Mouse (Mus musculus) heart, postnatal 0 days (tissue): ENCODE measurements around the gene Slc16a9. TPM values are rescaled to one million over a fixed set of nuclear protein-coding genes. Genes with fewer than 3 reads are reported as not detected.

Experiments used
- ATAC-seq: fragments of 200-750 bp; cut with Nextera tagmentation; 2 replicates; pipeline ENCODE4 v1.8.0; 2017; ENCODE audit warnings: low read depth, moderate number of reproducible peaks, moderate library complexity; ENCODE audit not compliant: insufficient read depth
- DNase-seq: peaks from one replicate; pipeline ENCODE4 v3.0.0-alpha.2; 2016; ENCODE audit warnings: low spot score
- H3K27ac ChIP-seq: fragments of 300-500 bp; sonication (generic); 2 replicates; pipeline ENCODE4 v1.5.1; 2014; ENCODE audit warnings: low read depth, mild to moderate bottlenecking
- H3K27me3 ChIP-seq: fragments of 300-500 bp; sonication (generic); 2 replicates; pipeline ENCODE4 v1.6.1; 2014; ENCODE audit warnings: low read length, mixed read lengths; ENCODE audit not compliant: control insufficient read depth, insufficient read depth
- H3K36me3 ChIP-seq: fragments of 300-500 bp; sonication (generic); replicated peaks from 2 replicates; pipeline ENCODE4 v1.6.1; 2014; ENCODE audit warnings: low read length, mixed read lengths; ENCODE audit not compliant: control insufficient read depth, insufficient read depth
- H3K4me1 ChIP-seq: fragments of 300-500 bp; sonication (generic); 2 replicates; pipeline ENCODE4 v1.6.1; 2014; ENCODE audit warnings: antibody characterized with exemption; ENCODE audit not compliant: control insufficient read depth, insufficient read depth
- H3K4me2 ChIP-seq: fragments of 300-500 bp; sonication (generic); 2 replicates; pipeline ENCODE4 v1.6.1; 2014; ENCODE audit warnings: low read depth, mild to moderate bottlenecking, low read length, moderate library complexity
- H3K4me3 ChIP-seq: fragments of 300-500 bp; sonication (generic); 2 replicates; pipeline ENCODE4 v1.5.1; 2014; ENCODE audit warnings: low read depth, low read length
- H3K9ac ChIP-seq: fragments of 300-500 bp; sonication (generic); replicated peaks from 2 replicates; pipeline ENCODE4 v1.6.1; 2014; ENCODE audit warnings: low read depth, low read length, mixed read lengths
- H3K9me3 ChIP-seq: fragments of 300-500 bp; sonication (generic); replicated peaks from 2 replicates; pipeline ENCODE4 v1.6.1; 2016; ENCODE audit warnings: low read length; ENCODE audit not compliant: control insufficient read depth
- CTCF ChIP-seq: IDR thresholded peaks from 2 replicates; pipeline ENCODE4 v1.5.1; 2016; ENCODE audit warnings: antibody characterized with exemption, control low read depth, low read depth
- EP300 ChIP-seq: IDR thresholded peaks from 2 replicates; pipeline ENCODE4 v1.6.1; 2016; ENCODE audit warnings: antibody characterized with exemption, low read depth
- WGBS: fragments of 180-500 bp; shearing (Covaris S2); extraction: QIAGEN DNeasy Blood & Tissue Kit; methylation state at CpG from one replicate; pipeline ENCODE4 v1.1.7; 2014; 5-methylcytosine and 5-hydroxymethylcytosine counted together
- polyA plus RNA-seq: library from polyadenylated mRNA; unstranded; fragments of >200 nt; fragmentation: Nextera tagmentation; extraction: Ambion mirVana; gene quantifications from 2 replicates; pipeline ENCODE4 v1.2.1, GENCODE M21; 2015
- total RNA-seq: library from RNA; depleted of rRNA; stranded (reverse); fragments of >200 nt; gene quantifications from 2 replicates; pipeline ENCODE4 v1.2.3, GENCODE M21; 2014; ENCODE audit warnings: low replicate concordance

Gene Slc16a9
- total and polyA plus RNA-seq, 2 experiments from 2014 or later: 0.86 to 1.6 TPM

DNA sequence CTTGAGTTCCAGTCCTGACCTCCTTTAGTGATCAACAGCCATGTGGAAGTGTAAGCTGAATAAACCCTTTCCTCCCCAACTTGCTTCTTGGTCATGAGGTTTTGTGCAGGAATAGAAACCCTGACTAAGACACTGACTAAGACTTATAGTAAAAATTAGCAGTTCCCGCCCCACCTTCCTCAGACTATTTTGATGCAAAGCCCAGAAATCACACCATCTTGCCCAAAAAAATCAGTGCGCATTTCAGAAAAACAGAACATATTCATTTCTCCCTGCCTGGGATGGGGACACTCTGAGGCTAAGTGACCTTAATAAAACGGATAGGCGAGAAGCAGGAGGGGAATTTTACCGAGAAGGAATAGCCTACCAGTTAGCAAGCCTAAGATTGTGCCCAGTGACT lies 60.8 kb downstream of the Slc16a9 start:
- H3K4me1 ChIP-seq: no peaks in the 10 kb centered on the region
- H3K4me3 ChIP-seq: no peak overlapping the region
- WGBS: 73% methylated on average over 5 of the region's 5 CpGs
- H3K36me3 ChIP-seq: no peaks in the 10 kb centered on the region
- ATAC-seq (no peak), DNase-seq (no peak)
- TF ChIP-seq EP300 (no peak), CTCF (no peak)
- no peak overlapping the region for H3K9ac ChIP-seq
- H3K4me2 ChIP-seq: no peak overlapping the region
- H3K9me3 ChIP-seq: no peaks in the 10 kb centered on the region
- no peaks in the 10 kb centered on the region for H3K27me3 ChIP-seq
- no peak overlapping the region for H3K27ac ChIP-seq

DNA sequence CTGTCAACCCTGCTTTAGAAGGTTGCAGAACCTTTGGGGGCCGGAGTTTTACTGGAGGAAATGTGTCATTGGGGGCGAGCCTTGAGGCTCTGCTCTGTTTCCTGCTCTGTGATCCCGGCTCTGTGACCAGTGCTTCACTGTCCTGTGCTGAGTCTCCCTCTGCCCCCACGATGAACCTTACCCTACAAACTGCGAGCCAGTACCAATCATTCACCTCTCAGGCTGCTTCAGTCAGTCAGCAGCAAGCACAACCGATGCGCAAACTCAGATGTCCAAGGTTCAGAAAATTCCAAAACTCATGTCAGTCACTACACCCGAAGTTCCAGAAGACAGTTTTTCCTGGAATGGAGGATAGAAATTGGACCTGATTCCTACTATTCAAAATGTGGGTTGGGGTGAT lies 64.5 kb downstream of the Slc16a9 start:
- TF ChIP-seq CTCF: no peak
- TF ChIP-seq EP300: no peak
- H3K9me3 ChIP-seq: no peaks in the 10 kb centered on the region
- WGBS: 78% methylated on average over 8 of the region's 8 CpGs
- no peaks in the 10 kb centered on the region for H3K4me1 ChIP-seq
- no peak overlapping the region for H3K27ac ChIP-seq
- no peak for ATAC-seq
- no peaks in the 10 kb centered on the region for H3K36me3 ChIP-seq
- H3K27me3 ChIP-seq: no peaks in the 10 kb centered on the region
- no peak overlapping the region for H3K4me3 ChIP-seq
- H3K9ac ChIP-seq: no peak overlapping the region
- H3K4me2 ChIP-seq: no peak overlapping the region
- DNase-seq: no peak

DNA sequence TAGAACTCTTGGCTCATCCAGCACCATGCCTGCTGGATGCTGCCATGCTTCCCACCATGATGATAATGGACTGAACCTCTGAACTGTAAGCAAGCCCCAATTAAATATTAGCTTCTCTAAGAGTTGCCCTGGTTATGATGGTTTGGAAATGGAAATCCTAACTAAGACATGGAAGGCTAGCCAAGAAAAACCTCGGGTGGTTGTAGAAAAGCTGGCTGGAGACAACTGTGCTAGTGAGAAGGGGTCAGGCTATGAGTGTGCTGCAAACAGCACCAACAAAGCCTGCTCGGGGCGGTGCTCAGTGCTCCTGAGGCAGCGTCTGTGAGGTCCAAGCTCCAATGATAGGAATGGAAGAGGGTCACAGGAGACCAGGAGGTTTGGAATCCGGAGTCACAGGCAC lies 65.7 kb downstream of the Slc16a9 start:
- ATAC-seq: no peak
- whole genome bisulfite sequencing: 69% methylated on average over 5 of the region's 5 CpGs

DNA sequence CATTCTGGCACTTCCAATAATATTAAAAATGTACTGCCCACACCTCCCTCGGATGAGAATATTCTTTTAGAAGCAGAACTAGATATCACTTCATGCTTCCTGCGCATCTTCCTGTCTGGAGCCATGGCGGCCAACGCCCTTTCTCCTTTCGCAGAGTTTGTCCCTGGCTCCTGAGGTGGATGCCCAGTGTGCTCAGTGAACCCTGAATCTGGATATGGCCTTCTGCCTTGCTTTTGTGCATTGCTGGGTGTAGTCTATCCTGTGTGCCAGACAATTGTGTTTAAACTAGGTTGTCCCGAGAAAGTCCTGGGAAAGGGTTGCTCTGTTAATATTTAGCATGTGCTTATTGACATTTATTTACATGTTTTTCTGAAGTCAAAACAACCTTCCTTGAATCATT lies 71.0 kb downstream of the Slc16a9 start:
- DNase-seq: no peak

More for the DNA sequence above, 65.7 kb downstream of the Slc16a9 start:
- no peaks in the 10 kb centered on the region for H3K36me3 ChIP-seq
- H3K27me3 ChIP-seq: no peaks in the 10 kb centered on the region
- TF ChIP-seq EP300 (no peak), CTCF (no peak)
- H3K4me3 ChIP-seq: no peak overlapping the region
- no peaks in the 10 kb centered on the region for H3K9me3 ChIP-seq
- no peaks in the 10 kb centered on the region for H3K4me1 ChIP-seq
- H3K27ac ChIP-seq: no peak overlapping the region
- no peak overlapping the region for H3K9ac ChIP-seq
- H3K4me2 ChIP-seq: no peak overlapping the region
- no peak for DNase-seq

DNA sequence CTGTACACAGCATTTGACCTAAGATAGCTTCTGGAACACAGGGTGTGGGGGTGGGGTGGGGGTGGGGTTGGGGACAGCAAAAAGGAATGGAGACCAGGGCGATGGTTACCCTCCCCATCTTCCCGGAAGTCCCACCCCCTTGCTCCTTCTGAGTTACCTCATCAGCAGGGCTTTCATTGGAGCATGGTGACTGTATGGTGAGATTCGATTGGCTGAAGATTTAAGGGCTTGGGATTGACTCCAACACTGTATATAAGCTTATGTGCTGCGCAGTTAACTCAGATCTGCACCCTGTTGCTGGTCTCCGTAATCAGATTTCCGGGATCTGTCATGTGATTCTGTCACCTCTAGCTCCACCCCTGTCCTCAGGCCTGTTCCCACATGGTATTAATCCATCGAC lies 72.0 kb downstream of the Slc16a9 start:
- no peak for ATAC-seq
- Histone ChIP-seq H3K27me3 (no peaks in the 10 kb centered on the region), H3K4me3 (no peak overlapping the region), H3K4me2 (no peak overlapping the region), H3K27ac (no peak overlapping the region), H3K9me3 (no peaks in the 10 kb centered on the region), H3K36me3 (no peaks in the 10 kb centered on the region), H3K9ac (no peak overlapping the region), H3K4me1 (no peaks in the 10 kb centered on the region)
- TF ChIP-seq CTCF: no peak
- no peak for TF ChIP-seq EP300
- no peak for DNase-seq
- 78% methylated on average over 7 of the region's 7 CpGs for WGBS

More for the DNA sequence above, 71.0 kb downstream of the Slc16a9 start:
- Histone ChIP-seq H3K9me3 (no peaks in the 10 kb centered on the region), H3K4me2 (no peak overlapping the region), H3K27ac (no peak overlapping the region), H3K9ac (no peak overlapping the region), H3K27me3 (no peaks in the 10 kb centered on the region), H3K36me3 (no peaks in the 10 kb centered on the region), H3K4me3 (no peak overlapping the region), H3K4me1 (no peaks in the 10 kb centered on the region)
- WGBS: 78% methylated on average over 6 of the region's 6 CpGs
- TF ChIP-seq CTCF (no peak), EP300 (no peak)
- ATAC-seq: no peak

DNA sequence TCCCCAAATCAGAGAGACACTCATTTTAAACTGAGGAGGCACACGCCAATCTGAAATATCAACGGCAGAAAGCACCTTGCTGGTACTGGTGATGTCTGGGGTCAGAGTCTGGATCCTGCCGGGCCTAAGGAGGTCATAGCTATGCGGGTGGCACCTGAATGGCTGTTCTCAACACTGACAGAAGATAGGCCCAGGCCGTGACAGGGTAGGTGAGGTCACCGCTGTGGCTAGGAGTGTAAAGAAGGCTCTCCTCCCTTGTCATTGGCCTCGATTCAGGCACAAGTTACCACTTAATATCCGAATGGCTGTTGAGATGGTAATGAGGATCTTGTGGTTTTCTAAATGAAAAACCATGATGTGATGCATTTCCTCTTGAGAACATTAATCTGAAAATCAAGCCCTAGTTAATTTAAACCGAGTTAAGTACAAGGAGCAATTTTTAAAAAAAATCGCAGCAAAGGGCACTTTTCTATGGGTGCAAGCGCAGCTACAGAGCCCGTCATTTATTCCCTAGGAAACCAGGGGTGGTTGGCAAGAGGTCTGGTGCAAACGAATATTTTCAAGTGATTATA lies 72.6 kb downstream of the Slc16a9 start:
- Histone ChIP-seq H3K4me2 (no peak overlapping the region), H3K36me3 (no peaks in the 10 kb centered on the region), H3K27me3 (no peaks in the 10 kb centered on the region), H3K9me3 (no peaks in the 10 kb centered on the region), H3K4me3 (no peak overlapping the region), H3K9ac (no peak overlapping the region), H3K4me1 (no peaks in the 10 kb centered on the region), H3K27ac (no peak overlapping the region)
- DNase-seq (no peak), ATAC-seq (no peak)
- TF ChIP-seq EP300 (no peak), CTCF (no peak)
- 71% methylated on average over 13 of the region's 13 CpGs for WGBS
